Mouse (Mus musculus) small intestine, adult 2 months (tissue): ENCODE data around the gene Agtrap. TPM values are rescaled to one million over a fixed set of nuclear protein-coding genes. Genes with fewer than 3 reads are reported as not detected.
"Not testable (repeated sequence)": the region's sequence is repeated elsewhere in the genome, so short reads cannot be mapped to it uniquely, and the experiment has no call there.

Experiments
- H3K27ac ChIP-seq: fragments of 200-500 bp; 2 replicates; pipeline ENCODE4 v1.5.1; 2012; ENCODE audit warnings: low read depth, low read length, control low read depth, inconsistent platforms; ENCODE audit not compliant: insufficient read depth
- H3K27me3 ChIP-seq: fragments of 200-500 bp; 2 replicates; pipeline ENCODE4 v1.6.1; 2012; ENCODE audit warnings: mild to moderate bottlenecking, moderate library complexity, low read length, inconsistent platforms; ENCODE audit not compliant: control insufficient read depth, insufficient read depth
- H3K36me3 ChIP-seq: fragments of 200-500 bp; 2 replicates; pipeline ENCODE4 v1.6.1; 2012; ENCODE audit warnings: mild to moderate bottlenecking, low read length, control low read depth, inconsistent platforms; ENCODE audit not compliant: control insufficient read depth, insufficient read depth
- H3K4me1 ChIP-seq: fragments of 200-500 bp; 2 replicates; pipeline ENCODE4 v1.6.1; 2012; ENCODE audit warnings: low read length, inconsistent platforms, mixed read lengths; ENCODE audit not compliant: control insufficient read depth, insufficient read depth, insufficient read length
- H3K4me3 ChIP-seq: fragments of 200-500 bp; 2 replicates; pipeline ENCODE4 v1.5.1; 2012; ENCODE audit warnings: low read depth, mild to moderate bottlenecking, control low read depth, inconsistent platforms, low read length, moderate library complexity
- CTCF ChIP-seq: fragments of 200-500 bp; IDR thresholded peaks from 2 replicates; pipeline ENCODE4 v1.5.1; 2012; ENCODE audit warnings: low read depth, mild to moderate bottlenecking, control low read depth, inconsistent platforms, low read length, moderate library complexity, mixed read lengths; ENCODE audit not compliant: insufficient replicate concordance, insufficient read length; ENCODE audit errors: extremely low read depth
- POLR2A ChIP-seq: fragments of 200-500 bp; IDR thresholded peaks from 2 replicates; pipeline ENCODE4 v1.6.1; 2012; ENCODE audit warnings: low read depth, mild to moderate bottlenecking, control low read depth, inconsistent platforms, low read length, moderate library complexity
- WGBS: fragments of 180-500 bp; shearing (Covaris S2); methylation state at CpG from one replicate; pipeline ENCODE4 v1.1.7; 2018; 5-methylcytosine and 5-hydroxymethylcytosine counted together
- polyA plus RNA-seq: library from polyadenylated mRNA; depleted of rRNA; stranded (reverse); fragments of >200 nt; gene quantifications from 2 replicates; pipeline ENCODE4 v1.2.3, GENCODE M21; 2012

Gene Agtrap
- polyA plus RNA-seq, 1 experiment: 14.2 TPM

- Histone ChIP-seq H3K27me3 (no peaks in the 10 kb centered on the region), H3K4me3 (no peak overlapping the region), H3K36me3 (no peaks in the 10 kb centered on the region)
Observed at GRCm38 (mm10) chr4:148044113-148044512, 43.7 kb downstream of the Agtrap start.

GRCm38 (mm10) chr4:148043327-148043726, 44.5 kb downstream of the Agtrap start:
- H3K4me1 ChIP-seq: peaks cover 12% of the 10 kb centered on the region; the same call in 1 of the 2 replicates
- not testable (repeated sequence) for H3K36me3 ChIP-seq, H3K27me3 ChIP-seq, H3K4me3 ChIP-seq, H3K27ac ChIP-seq
- WGBS: 92% methylated on average over 8 of the region's 8 CpGs

More at GRCm38 (mm10) chr4:148044113-148044512, 43.7 kb downstream of the Agtrap start:
- 92% methylated on average over 2 of the region's 2 CpGs for WGBS
- Histone ChIP-seq H3K27ac (no peak overlapping the region), H3K4me1 (peaks cover 12% of the 10 kb centered on the region; the same call in 1 of the 2 replicates)
- no peak for TF ChIP-seq CTCF
- TF ChIP-seq POLR2A: no peak

- Histone ChIP-seq H3K27ac (peak overlapping the region; percentile 66), H3K27me3 (no peaks in the 10 kb centered on the region), H3K36me3 (no peaks in the 10 kb centered on the region), H3K4me3 (peak overlapping the region; percentile 58), H3K4me1 (peaks cover 12% of the 10 kb centered on the region; the same call in 1 of the 2 replicates)
- WGBS: 37% methylated on average over 16 of the region's 16 CpGs
- TF ChIP-seq CTCF: no peak
- no peak for TF ChIP-seq POLR2A
Observed at GRCm38 (mm10) chr4:148041611-148042191, 46.1 kb downstream of the Agtrap start.

- Histone ChIP-seq H3K27me3 (no peaks in the 10 kb centered on the region), H3K36me3 (no peaks in the 10 kb centered on the region), H3K4me1 (peaks cover 12% of the 10 kb centered on the region; the same call in 1 of the 2 replicates), H3K27ac (peak overlapping the region; percentile 66; the same call in 1 of the 2 replicates), H3K4me3 (peak overlapping the region; percentile 58)
- TF ChIP-seq CTCF (no peak), POLR2A (no peak)
- 5% methylated on average over 19 of the region's 19 CpGs for WGBS
Observed at GRCm38 (mm10) chr4:148040933-148041610, 46.8 kb downstream of the Agtrap start.

- 65% methylated on average over 15 of the region's 15 CpGs for WGBS
- TF ChIP-seq CTCF (no peak), POLR2A (no peak)
- Histone ChIP-seq H3K27ac (no peak overlapping the region), H3K4me1 (peaks cover 12% of the 10 kb centered on the region; the same call in 1 of the 2 replicates), H3K36me3 (no peaks in the 10 kb centered on the region), H3K4me3 (no peak overlapping the region), H3K27me3 (no peaks in the 10 kb centered on the region)
Observed at GRCm38 (mm10) chr4:148040029-148040830, 47.6 kb downstream of the Agtrap start.

- H3K36me3 ChIP-seq: no peaks in the 10 kb centered on the region
- WGBS: 12% methylated on average over 19 of the region's 19 CpGs
- peak overlapping the region; percentile 46 for H3K27ac ChIP-seq
- no peaks in the 10 kb centered on the region for H3K27me3 ChIP-seq
- peak overlapping the region; percentile 90 for H3K4me3 ChIP-seq
- TF ChIP-seq POLR2A (no peak), CTCF (no peak)
- H3K4me1 ChIP-seq: peaks cover 12% of the 10 kb centered on the region; the same call in 1 of the 2 replicates
Observed at GRCm38 (mm10) chr4:148039254-148040028, 48.4 kb downstream of the Agtrap start.
